Mouse (Mus musculus) limb, embryonic 14.5 days (tissue): ENCODE measurements around the gene Gsn. TPM values are rescaled to one million over a fixed set of nuclear protein-coding genes. Genes with fewer than 3 reads are reported as not detected.

Source experiments
- ATAC-seq: fragments of 200-750 bp; cut with Nextera tagmentation; 2 replicates; pipeline ENCODE4 v1.8.0; 2017; ENCODE audit warnings: low read depth, moderate number of reproducible peaks, moderate TSS enrichment; ENCODE audit not compliant: low FRiP score
- DNase-seq: peaks from one replicate; pipeline ENCODE4 v3.0.0-alpha.2; 2015; ENCODE audit warnings: low spot score
- H3K27ac ChIP-seq: fragments of 300-500 bp; sonication (generic); replicated peaks from 2 replicates; pipeline ENCODE4 v1.5.1; 2014; ENCODE audit warnings: low read depth, mild to moderate bottlenecking, low read length, moderate library complexity, mixed read lengths
- H3K27me3 ChIP-seq: fragments of 300-500 bp; sonication (generic); 2 replicates; pipeline ENCODE4 v1.6.1; 2014; ENCODE audit warnings: low read length, mixed read lengths; ENCODE audit not compliant: control insufficient read depth, insufficient read depth
- H3K36me3 ChIP-seq: fragments of 300-500 bp; sonication (generic); 2 replicates; pipeline ENCODE4 v1.6.1; 2014; ENCODE audit warnings: mild to moderate bottlenecking, low read length, moderate library complexity, mixed read lengths; ENCODE audit not compliant: control insufficient read depth, insufficient read depth
- H3K4me1 ChIP-seq: fragments of 300-500 bp; sonication (generic); 2 replicates; pipeline ENCODE4 v1.6.1; 2014; ENCODE audit warnings: antibody characterized with exemption, low read length, mixed read lengths; ENCODE audit not compliant: control insufficient read depth, insufficient read depth
- H3K4me2 ChIP-seq: fragments of 300-500 bp; sonication (generic); replicated peaks from 2 replicates; pipeline ENCODE4 v1.6.1; 2014; ENCODE audit warnings: low read depth, mild to moderate bottlenecking, low read length, moderate library complexity; ENCODE audit not compliant: severe bottlenecking
- H3K4me3 ChIP-seq: fragments of 300-500 bp; sonication (generic); replicated peaks from 2 replicates; pipeline ENCODE4 v1.5.1; 2014; ENCODE audit warnings: low read length
- H3K9ac ChIP-seq: fragments of 300-500 bp; sonication (generic); 2 replicates; pipeline ENCODE4 v1.6.1; 2014; ENCODE audit warnings: mild to moderate bottlenecking, low read depth, low read length, moderate library complexity; ENCODE audit not compliant: severe bottlenecking
- H3K9me3 ChIP-seq: fragments of 300-500 bp; sonication (generic); 2 replicates; pipeline ENCODE4 v1.6.1; 2016; ENCODE audit warnings: low read length; ENCODE audit not compliant: control insufficient read depth
- POLR2A ChIP-seq: fragments of 200-500 bp; IDR thresholded peaks from 2 replicates; pipeline ENCODE4 v1.8.0; 2012; ENCODE audit warnings: inconsistent platforms, mild to moderate bottlenecking, moderate library complexity, borderline replicate concordance; ENCODE audit not compliant: insufficient read depth, insufficient read length; ENCODE audit errors: extremely low read depth
- WGBS: fragments of 180-500 bp; shearing (Covaris S2); extraction: QIAGEN DNeasy Blood & Tissue Kit; methylation state at CpG from one replicate; pipeline ENCODE4 v1.1.7; 2014; 5-methylcytosine and 5-hydroxymethylcytosine counted together
- polyA plus RNA-seq, 2 experiments: library from polyadenylated mRNA; depleted of rRNA in 1 of 2; stranded (reverse) in 1 of 2; unstranded in 1 of 2; fragments of >200 nt; fragmentation: Nextera tagmentation in 1 of 2; extraction: Ambion mirVana in 1 of 2; gene quantifications; 2 replicates each; pipeline versions ENCODE4 v1.2.1 to v1.2.3; 2012 to 2014

Gene Gsn
- polyA plus RNA-seq, 2 experiments: 160 to 214 TPM

DNA sequence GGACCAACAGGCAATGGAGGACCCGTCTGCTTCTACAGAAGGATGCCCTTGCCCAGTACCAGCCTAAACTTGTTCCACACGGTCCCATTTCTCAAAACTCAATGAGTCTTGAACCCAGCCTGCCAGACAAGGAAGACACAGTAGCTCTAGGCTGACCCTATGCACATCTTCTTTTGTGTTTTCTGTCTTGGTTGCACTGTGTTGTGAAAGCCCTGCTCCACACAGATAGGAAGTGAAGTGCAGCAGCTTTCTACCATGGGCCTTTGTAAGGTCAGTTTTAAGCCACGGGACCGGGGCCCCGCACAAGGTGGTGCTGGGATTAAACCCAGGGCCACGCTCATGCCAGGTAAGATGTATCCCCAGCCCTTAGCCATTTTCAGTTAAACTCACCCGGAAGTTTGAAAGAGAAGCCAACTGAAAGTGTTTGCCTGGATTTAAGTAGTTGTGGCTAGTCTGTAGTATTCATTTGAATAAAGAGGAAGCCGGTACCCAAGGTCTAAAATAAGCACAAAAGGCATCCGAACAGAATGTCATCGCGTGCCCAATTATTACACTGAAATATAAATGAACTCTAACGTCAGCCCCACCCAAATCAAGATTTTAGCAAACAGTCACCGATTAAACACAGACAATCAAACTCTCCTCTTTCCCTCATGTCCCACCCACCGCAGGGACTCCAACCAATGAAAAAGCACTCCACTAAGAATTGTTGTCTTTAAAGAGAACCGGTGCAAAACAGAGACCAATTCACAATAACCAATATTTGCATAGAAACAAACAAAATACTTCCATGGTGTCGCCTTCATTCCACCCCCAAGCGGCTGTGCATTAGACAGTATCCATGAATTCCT, 23.4 kb upstream of the Gsn start:
- no peak for ATAC-seq
- Histone ChIP-seq H3K27me3 (no peaks in the 10 kb centered on the region), H3K4me2 (no peak overlapping the region), H3K4me1 (peaks cover 11% of the 10 kb centered on the region), H3K4me3 (no peak overlapping the region), H3K9ac (no peak overlapping the region), H3K36me3 (no peaks in the 10 kb centered on the region), H3K9me3 (no peaks in the 10 kb centered on the region), H3K27ac (no peak overlapping the region)
- TF ChIP-seq POLR2A: no peak
- DNase-seq: no peak
- WGBS: 73% methylated on average over 17 of the region's 17 CpGs

DNA sequence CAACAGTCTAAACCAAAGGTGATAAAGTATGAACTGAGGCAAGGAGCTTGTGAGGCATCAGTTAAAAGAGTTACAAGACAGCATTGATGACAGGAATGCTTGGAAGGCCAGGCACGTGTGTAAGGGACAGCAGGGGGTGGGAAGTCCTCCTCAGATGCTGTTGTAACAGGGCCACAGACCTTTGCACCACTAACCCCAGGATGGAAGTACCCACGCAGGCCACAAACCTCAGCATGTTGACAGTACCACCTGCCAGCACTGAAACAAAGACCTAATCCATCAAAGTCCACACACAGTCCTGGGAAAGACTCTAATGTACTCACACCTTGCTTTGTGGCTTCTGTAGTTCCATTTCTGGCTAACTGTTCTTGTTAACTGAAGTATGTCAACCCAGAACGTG, 22.3 kb upstream of the Gsn start:
- no peak for DNase-seq
- 30% methylated on average over 3 of the region's 3 CpGs for whole genome bisulfite sequencing
- Histone ChIP-seq H3K36me3 (no peaks in the 10 kb centered on the region), H3K4me2 (no peak overlapping the region), H3K4me1 (peaks cover 11% of the 10 kb centered on the region), H3K27me3 (no peaks in the 10 kb centered on the region), H3K9me3 (no peaks in the 10 kb centered on the region), H3K9ac (no peak overlapping the region), H3K4me3 (no peak overlapping the region), H3K27ac (no peak overlapping the region)
- no peak for TF ChIP-seq POLR2A
- no peak for ATAC-seq

DNA sequence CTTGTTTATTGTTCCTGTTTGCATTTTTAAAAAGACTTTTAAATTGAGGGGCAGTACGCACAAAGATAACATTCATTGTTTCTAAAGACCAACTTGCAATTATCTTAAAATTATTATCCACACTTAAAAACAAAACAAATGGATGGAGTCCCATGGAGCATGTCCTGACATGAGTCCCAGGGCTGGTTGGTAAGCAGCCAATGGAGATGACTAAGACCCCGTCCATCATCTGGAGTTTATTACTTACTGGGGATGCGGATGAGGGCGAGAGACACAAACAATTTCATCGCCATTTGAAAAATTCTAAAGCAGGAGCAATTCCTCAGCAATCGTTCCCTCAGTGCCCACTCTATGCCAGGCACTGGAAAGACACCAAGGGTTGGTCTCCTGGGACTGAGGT, 21.2 kb upstream of the Gsn start:
- Histone ChIP-seq H3K4me3 (no peak overlapping the region), H3K27me3 (no peaks in the 10 kb centered on the region), H3K9me3 (no peaks in the 10 kb centered on the region), H3K9ac (no peak overlapping the region), H3K27ac (no peak overlapping the region), H3K4me2 (no peak overlapping the region), H3K4me1 (peaks cover 10% of the 10 kb centered on the region), H3K36me3 (no peaks in the 10 kb centered on the region)
- 71% methylated on average over 6 of the region's 6 CpGs for WGBS
- no peak for TF ChIP-seq POLR2A
- DNase-seq: peak; percentile 23
- ATAC-seq: no peak

DNA sequence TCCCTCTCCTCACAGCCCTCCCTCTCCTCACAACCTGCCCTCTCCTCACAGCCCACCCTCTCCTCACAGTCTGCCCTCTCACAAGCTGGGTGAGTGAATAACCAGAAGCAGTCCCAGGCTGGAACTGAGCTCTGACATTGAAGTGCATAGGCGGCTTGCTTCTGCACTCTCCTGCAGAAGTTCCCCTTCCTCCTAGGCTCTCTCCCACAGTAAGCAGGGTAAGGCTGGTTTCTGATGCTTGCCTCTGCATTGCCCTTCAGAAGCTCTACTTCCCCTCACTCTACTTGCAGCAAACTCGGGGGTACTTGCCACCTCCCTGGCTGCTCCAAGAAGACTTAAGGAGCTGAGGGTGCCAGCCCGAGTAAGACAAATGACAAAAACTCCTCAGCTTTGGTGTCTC, 11.9 kb upstream of the Gsn start:
- TF ChIP-seq POLR2A: no peak
- Histone ChIP-seq H3K4me1 (no peaks in the 10 kb centered on the region), H3K9ac (no peak overlapping the region), H3K4me3 (no peak overlapping the region), H3K27ac (no peak overlapping the region), H3K27me3 (no peaks in the 10 kb centered on the region), H3K36me3 (no peaks in the 10 kb centered on the region), H3K4me2 (no peak overlapping the region), H3K9me3 (peaks cover 7% of the 10 kb centered on the region; the same call in 1 of the 2 replicates)
- no peak for DNase-seq
- WGBS: 59% methylated on average over 3 of the region's 3 CpGs
- no peak for ATAC-seq

DNA sequence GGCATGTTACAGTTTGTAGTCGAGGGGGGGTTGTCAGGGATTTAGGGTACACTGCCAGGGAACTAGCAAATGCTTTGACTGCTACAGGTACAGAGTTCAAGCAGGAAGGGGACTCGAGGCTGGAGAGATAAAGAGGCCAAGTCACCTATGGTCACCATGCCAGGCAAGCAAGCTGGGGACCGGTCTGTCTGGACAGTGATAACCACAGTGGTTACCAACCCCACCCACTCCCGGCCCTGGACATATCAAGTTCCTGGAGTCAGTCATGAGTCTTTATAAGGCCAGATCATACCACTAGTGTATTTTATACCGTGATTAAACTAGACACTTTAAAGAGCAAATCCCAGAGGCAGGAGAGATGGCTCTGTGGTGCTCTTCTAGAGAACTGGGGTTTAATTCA, 8.4 kb upstream of the Gsn start:
- Histone ChIP-seq H3K9ac (no peak overlapping the region), H3K27ac (no peak overlapping the region), H3K36me3 (no peaks in the 10 kb centered on the region), H3K27me3 (no peaks in the 10 kb centered on the region), H3K4me1 (no peaks in the 10 kb centered on the region), H3K4me2 (no peak overlapping the region), H3K4me3 (no peak overlapping the region), H3K9me3 (peaks cover 6% of the 10 kb centered on the region; the same call in 1 of the 2 replicates)
- TF ChIP-seq POLR2A: no peak
- DNase-seq (no peak), ATAC-seq (no peak)
- WGBS: 66% methylated on average over 5 of the region's 5 CpGs
